Comparison of ENCODE assay signal across 10 mouse cellular contexts in genomic region chr5:38346646-38347432, GRCm38 (mm10). TPM values are rescaled to one million over a fixed set of nuclear protein-coding genes. Genes with fewer than 3 reads are reported as not detected.
DNase-seq lines count a peak whose midpoint lies in the region; ATAC-seq and TF ChIP-seq lines count a peak whose summit lies in the region.
"Had no signal": no experiment of that assay in that cellular context is flagged by ENCODE, and none has a peak within 500 bp of the region (broad histone marks: within the 10 kb centered on the region; RNA-seq: fewer than 3 reads in every experiment).

No protein-coding gene starts in this region.

- H3K27me3 ChIP-seq in lung, embryonic 14.5 days (ENCODE audit: insufficient read depth, low read length): no peaks in the 10 kb centered on the region
- H3K27me3 ChIP-seq in embryonic facial prominence, embryonic 11.5 days (ENCODE audit: control insufficient read depth, insufficient read depth, low read length): no peaks in the 10 kb centered on the region
- H3K27me3 ChIP-seq: embryonic facial prominence, embryonic 12.5 days; limb, embryonic 15.5 days had no signal

- no peak for ATAC-seq in lung, embryonic 14.5 days (ENCODE audit: insufficient read depth)
- ATAC-seq in embryonic facial prominence, embryonic 11.5 days (replicated peaks; ENCODE audit: insufficient number of reproducible peaks, low FRiP score, low TSS enrichment, low read depth): no peak
- ATAC-seq in frontal cortex, adult (ENCODE audit: low TSS enrichment): no peak

- H3K9me3 ChIP-seq in lung, embryonic 14.5 days (ENCODE audit: low read depth, low read length): no peaks in the 10 kb centered on the region
- no peaks in the 10 kb centered on the region for H3K9me3 ChIP-seq in embryonic facial prominence, embryonic 11.5 days (replicated peaks; ENCODE audit: control insufficient read depth, low read length)
- H3K9me3 ChIP-seq: embryonic facial prominence, embryonic 12.5 days; limb, embryonic 15.5 days had no signal

- H3K27ac ChIP-seq in lung, embryonic 14.5 days (ENCODE audit: low read depth): no peak overlapping the region
- H3K27ac ChIP-seq in embryonic facial prominence, embryonic 11.5 days (replicated peaks; ENCODE audit: low read depth, low read length): no peak overlapping the region
- H3K27ac ChIP-seq in layer of hippocampus, adult 2 months: no peak overlapping the region
- H3K27ac ChIP-seq: embryonic facial prominence, embryonic 12.5 days; limb, embryonic 15.5 days had no signal

- H3K4me3 ChIP-seq in lung, embryonic 14.5 days (ENCODE audit: low read depth, low read length): no peak overlapping the region
- H3K4me3 ChIP-seq in embryonic facial prominence, embryonic 11.5 days (ENCODE audit: low read depth, low read length): no peak overlapping the region
- H3K4me3 ChIP-seq in layer of hippocampus, adult 2 months: no peak overlapping the region
- H3K4me3 ChIP-seq: embryonic facial prominence, embryonic 12.5 days; limb, embryonic 15.5 days had no signal

- H3K4me1 ChIP-seq in lung, embryonic 14.5 days (ENCODE audit: insufficient read depth): no peaks in the 10 kb centered on the region
- peaks cover 3% of the 10 kb centered on the region; the same call in 1 of the 2 replicates for H3K4me1 ChIP-seq in embryonic facial prominence, embryonic 11.5 days (ENCODE audit: control insufficient read depth, insufficient read depth, low read length)
- H3K4me1 ChIP-seq: embryonic facial prominence, embryonic 12.5 days; limb, embryonic 15.5 days had no signal

- H3K4me2 ChIP-seq in lung, embryonic 14.5 days: no peak overlapping the region
- H3K4me2 ChIP-seq in embryonic facial prominence, embryonic 11.5 days (ENCODE audit: low read depth, low read length): no peak overlapping the region
- H3K4me2 ChIP-seq: embryonic facial prominence, embryonic 12.5 days; limb, embryonic 15.5 days had no signal

- H3K9ac ChIP-seq in lung, embryonic 14.5 days: no peak overlapping the region
- no peak overlapping the region for H3K9ac ChIP-seq in embryonic facial prominence, embryonic 11.5 days (replicated peaks; ENCODE audit: low read length)
- H3K9ac ChIP-seq: embryonic facial prominence, embryonic 12.5 days; limb, embryonic 15.5 days had no signal

- DNase-seq in lung, embryonic 14.5 days: peak; percentile 72
- DNase-seq in lung, postnatal 25 days (ENCODE audit: low spot score): no peak
- DNase-seq in ZHBTc4 (ENCODE audit: low read depth, low spot score): peak; percentile 73
- peak; percentile 68 for DNase-seq in embryonic facial prominence, embryonic 11.5 days (ENCODE audit: low spot score)
- peak; percentile 27 for DNase-seq in ovary, postnatal 14 days (ENCODE audit: low spot score)
- DNase-seq in cerebellum, postnatal 36 days: no peak
- no peak for DNase-seq in layer of hippocampus, adult 2 months (ENCODE audit: low spot score in 2 of 2)

- 31% methylated on average over 10 of the region's 10 CpGs for WGBS in lung, embryonic 14.5 days
- 31% methylated on average over 10 of the region's 10 CpGs for WGBS in embryonic facial prominence, embryonic 11.5 days

- TF ChIP-seq CTCF in lung, embryonic 14.5 days (IDR thresholded peaks at IDR 0.05; ENCODE audit: low read depth): no peak
- no peak for TF ChIP-seq CTCF in layer of hippocampus, adult 2 months (conservative IDR thresholded peaks at IDR 0.05)

- H3K36me3 ChIP-seq in lung, embryonic 14.5 days (ENCODE audit: insufficient read depth): no peaks in the 10 kb centered on the region
- H3K36me3 ChIP-seq in embryonic facial prominence, embryonic 11.5 days (replicated peaks; ENCODE audit: control insufficient read depth, insufficient read depth, low read depth, low read length): no peaks in the 10 kb centered on the region
- H3K36me3 ChIP-seq: embryonic facial prominence, embryonic 12.5 days; limb, embryonic 15.5 days had no signal

RNA-seq across cellular contexts. Expression of gene Drd5, which starts 27.7 kb away (rescaled TPM):
- not detected in 2 replicates for polyA plus RNA-seq in lung, embryonic 14.5 days (2014; fragmentation: Nextera tagmentation; extraction: Ambion mirVana)
- polyA plus RNA-seq in embryonic facial prominence, embryonic 11.5 days (2014; fragmentation: Nextera tagmentation; extraction: Ambion mirVana): 0.07 and 0.27 TPM in 2 replicates
- total RNA-seq in layer of hippocampus, adult 2 months (2021): 10 to 100 TPM; 15.1 to 18.0 TPM

Comparison
In these comparisons a context has a peak if more than half of its experiments do, and no peak if none do; other contexts are left out.
1. DNase-seq: peak in lung, embryonic 14.5 days (single experiment), ZHBTc4 (single experiment), embryonic facial prominence, embryonic 11.5 days (single experiment) and ovary, postnatal 14 days (single experiment); none in lung, postnatal 25 days (single experiment), cerebellum, postnatal 36 days (0 of 2) and layer of hippocampus, adult 2 months (0 of 2).